Mouse (Mus musculus): ENCODE data around the gene Mcu. TPM values are rescaled to one million over a fixed set of nuclear protein-coding genes. Genes with fewer than 3 reads are reported as not detected.

The Mcu gene
- polyA plus RNA-seq, 1 experiment from 2014 or later: 53.4 TPM

GRCm38 (mm10) chr10:59581826-59582543, 34.5 kb downstream of the Mcu start:
- Histone ChIP-seq H3K36me3 (0 out of 2 replicates have a peak, but pooled peaks cover 3% of the 10 kb centered on the region), H3K27ac (no peak overlapping the region), H3K4me1 (peaks cover 14% of the 10 kb centered on the region), H3K27me3 (no peaks in the 10 kb centered on the region), H3K4me3 (no peak overlapping the region), H3K9ac (no peak overlapping the region), H3K9me3 (no peaks in the 10 kb centered on the region), H3K4me2 (no peak overlapping the region)
- WGBS: 84% methylated on average over 1 of the region's 1 CpGs
- no peak for ATAC-seq (ENCODE audit: insufficient number of reproducible peaks, low FRiP score, low TSS enrichment, low read depth)

DNA sequence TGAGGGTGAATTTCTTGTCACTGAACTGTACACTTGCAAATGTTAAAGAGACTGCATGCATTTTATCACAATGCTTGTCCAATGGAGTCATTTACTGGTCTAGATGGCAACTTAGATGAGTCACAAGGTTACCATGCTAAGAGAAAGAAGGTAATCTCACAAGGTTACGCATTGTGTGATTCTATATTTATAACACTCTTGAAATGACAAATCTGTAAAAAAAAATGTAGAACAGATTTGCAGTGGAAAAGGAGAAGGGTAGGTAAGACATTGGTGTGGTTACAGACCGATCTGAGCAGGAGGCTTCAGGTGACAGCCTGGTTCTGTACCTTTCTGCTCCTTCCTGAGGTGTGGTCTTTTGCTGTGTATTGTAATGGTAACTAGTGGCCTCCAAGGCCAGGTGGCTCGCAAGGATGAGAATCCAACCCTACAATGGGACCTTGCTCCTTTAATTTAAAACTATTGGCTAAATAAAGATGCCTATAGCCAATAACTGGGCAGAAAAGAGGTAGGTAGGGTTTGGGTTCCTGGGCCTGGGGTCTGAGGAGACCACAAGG, 35.8 kb downstream of the Mcu start:
- no peak overlapping the region for H3K9ac ChIP-seq
- WGBS: 90% methylated on average over 3 of the region's 3 CpGs
- ATAC-seq (ENCODE audit: insufficient number of reproducible peaks, low FRiP score, low TSS enrichment, low read depth): no peak

DNA sequence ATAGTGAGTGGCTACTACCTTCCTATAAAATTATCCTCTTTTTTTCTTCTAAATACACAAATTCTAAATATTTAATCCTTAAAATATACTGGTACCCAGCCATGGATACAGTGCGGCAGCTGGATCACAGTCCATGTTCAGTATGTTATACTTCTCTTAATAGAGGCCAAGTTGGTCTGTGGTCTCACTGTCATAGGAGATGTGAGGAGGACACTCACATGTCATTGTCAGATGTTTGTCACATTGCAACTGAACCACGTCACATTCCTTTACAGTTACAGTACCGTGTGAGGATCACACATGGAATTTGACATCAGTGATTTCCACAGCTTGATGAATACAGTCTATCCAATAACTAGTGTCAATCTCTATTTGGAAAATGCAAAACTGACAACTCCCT, 36.8 kb downstream of the Mcu start:
- Histone ChIP-seq H3K27me3 (no peaks in the 10 kb centered on the region), H3K27ac (no peak overlapping the region), H3K9me3 (no peaks in the 10 kb centered on the region), H3K36me3 (0 out of 2 replicates have a peak, but pooled peaks cover 3% of the 10 kb centered on the region), H3K4me1 (peaks cover 22% of the 10 kb centered on the region), H3K9ac (no peak overlapping the region), H3K4me2 (no peak overlapping the region), H3K4me3 (no peak overlapping the region)
- ATAC-seq (ENCODE audit: insufficient number of reproducible peaks, low FRiP score, low TSS enrichment, low read depth): no peak
- WGBS: 73% methylated on average over 3 of the region's 3 CpGs

More for the DNA sequence above, 35.8 kb downstream of the Mcu start:
- Histone ChIP-seq H3K4me2 (no peak overlapping the region), H3K27ac (no peak overlapping the region), H3K4me1 (peaks cover 22% of the 10 kb centered on the region), H3K4me3 (no peak overlapping the region), H3K27me3 (no peaks in the 10 kb centered on the region), H3K9me3 (no peaks in the 10 kb centered on the region), H3K36me3 (0 out of 2 replicates have a peak, but pooled peaks cover 3% of the 10 kb centered on the region)

GRCm38 (mm10) chr10:59577871-59578801, 38.4 kb downstream of the Mcu start:
- Histone ChIP-seq H3K27me3 (no peaks in the 10 kb centered on the region), H3K9ac (no peak overlapping the region), H3K9me3 (peaks cover 2% of the 10 kb centered on the region; the same call in 1 of the 2 replicates), H3K27ac (peak overlapping the region; percentile 78), H3K4me1 (peaks cover 22% of the 10 kb centered on the region), H3K4me2 (no peak overlapping the region), H3K4me3 (no peak overlapping the region), H3K36me3 (no peaks in the 10 kb centered on the region)
- 43% methylated on average over 12 of the region's 12 CpGs for WGBS
- ATAC-seq (ENCODE audit: insufficient number of reproducible peaks, low FRiP score, low TSS enrichment, low read depth): peak; percentile 44; the same call in 1 of the 2 replicates

DNA sequence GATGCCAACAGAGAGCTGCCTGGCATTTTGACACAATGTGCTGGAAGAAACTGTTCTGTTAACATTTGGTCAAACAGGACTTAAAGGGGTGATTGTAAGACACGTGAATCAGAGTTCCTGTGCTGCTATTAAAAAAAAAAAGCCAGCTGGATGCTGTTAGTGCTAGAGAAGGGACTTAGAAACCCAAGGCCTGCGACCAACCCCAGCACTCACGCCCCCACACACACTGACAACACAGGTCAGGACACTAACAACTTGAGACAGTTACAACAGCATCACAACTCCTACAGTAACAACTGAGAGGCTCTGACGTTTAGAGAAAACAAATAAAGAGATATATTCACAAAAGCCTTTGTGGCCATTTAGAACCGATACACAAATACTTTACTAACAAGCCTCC, 40.2 kb downstream of the Mcu start:
- peaks cover 24% of the 10 kb centered on the region for H3K4me1 ChIP-seq
- H3K4me3 ChIP-seq: no peak overlapping the region
- peaks cover 5% of the 10 kb centered on the region; the same call in 1 of the 2 replicates for H3K9me3 ChIP-seq
- no peaks in the 10 kb centered on the region for H3K36me3 ChIP-seq
- H3K27ac ChIP-seq: no peak overlapping the region; the same call in 1 of the 2 replicates
- H3K4me2 ChIP-seq: no peak overlapping the region
- no peaks in the 10 kb centered on the region for H3K27me3 ChIP-seq
- WGBS: 33% methylated on average over 5 of the region's 5 CpGs
- ATAC-seq (ENCODE audit: insufficient number of reproducible peaks, low FRiP score, low TSS enrichment, low read depth): no peak
- no peak overlapping the region for H3K9ac ChIP-seq

DNA sequence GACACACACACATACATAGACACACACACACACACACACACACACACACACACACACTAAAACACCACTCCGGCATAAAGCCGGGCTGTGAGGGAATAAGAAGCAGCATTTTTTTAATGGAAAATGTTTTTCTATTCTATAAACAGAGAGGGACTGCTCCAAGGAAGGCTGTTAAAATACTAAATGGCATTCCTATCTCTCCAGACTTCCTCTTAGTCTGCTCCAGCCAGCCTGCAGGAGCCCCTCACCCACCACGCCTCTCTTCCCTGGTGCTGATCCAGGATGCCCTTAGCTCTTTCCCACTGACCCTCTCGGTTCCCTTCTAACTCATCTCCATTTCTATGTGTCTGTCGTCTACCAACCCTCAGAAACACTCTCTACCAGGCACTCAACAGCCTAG, 44.5 kb downstream of the Mcu start:
- H3K36me3 ChIP-seq: no peaks in the 10 kb centered on the region
- H3K27ac ChIP-seq: no peak overlapping the region
- H3K4me3 ChIP-seq: no peak overlapping the region
- H3K4me1 ChIP-seq: peaks cover 25% of the 10 kb centered on the region
- WGBS: 71% methylated on average over 5 of the region's 5 CpGs
- H3K27me3 ChIP-seq: no peaks in the 10 kb centered on the region
- H3K9me3 ChIP-seq: peaks cover 5% of the 10 kb centered on the region; the same call in 1 of the 2 replicates
- no peak overlapping the region for H3K9ac ChIP-seq
- H3K4me2 ChIP-seq: no peak overlapping the region
- no peak for ATAC-seq (ENCODE audit: insufficient number of reproducible peaks, low FRiP score, low TSS enrichment, low read depth)

DNA sequence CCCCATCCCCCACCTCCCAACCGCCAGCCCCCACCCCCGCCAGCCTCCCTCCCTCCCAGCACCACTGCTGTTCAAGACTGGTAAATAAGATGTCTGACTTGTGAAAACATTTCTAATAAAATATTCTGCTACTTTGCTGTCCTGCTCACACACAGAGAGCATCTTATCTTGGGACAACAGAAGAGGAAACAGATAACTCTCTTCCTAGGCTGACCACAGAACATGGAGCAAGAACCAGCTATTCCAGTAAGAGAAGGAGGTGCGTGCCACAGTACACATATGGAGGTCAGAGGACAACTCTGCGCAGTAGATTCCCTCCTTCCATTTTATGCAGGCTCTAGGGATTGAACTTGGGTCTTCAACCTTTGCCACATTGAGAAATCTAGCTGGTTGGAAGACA, 45.2 kb downstream of the Mcu start:
- Histone ChIP-seq H3K9ac (no peak overlapping the region), H3K9me3 (peaks cover 5% of the 10 kb centered on the region; the same call in 1 of the 2 replicates), H3K4me3 (no peak overlapping the region), H3K4me2 (no peak overlapping the region), H3K27me3 (no peaks in the 10 kb centered on the region), H3K27ac (peak overlapping the region; percentile 4; the same call in 1 of the 2 replicates), H3K4me1 (peaks cover 22% of the 10 kb centered on the region), H3K36me3 (no peaks in the 10 kb centered on the region)
- 77% methylated on average over 4 of the region's 4 CpGs for WGBS
- no peak for ATAC-seq (ENCODE audit: insufficient number of reproducible peaks, low FRiP score, low TSS enrichment, low read depth)

GRCm38 (mm10) chr10:59570780-59571179, 45.7 kb downstream of the Mcu start:
- Histone ChIP-seq H3K27me3 (no peaks in the 10 kb centered on the region), H3K9me3 (peaks cover 5% of the 10 kb centered on the region; the same call in 1 of the 2 replicates), H3K4me1 (peaks cover 25% of the 10 kb centered on the region), H3K9ac (no peak overlapping the region), H3K27ac (no peak overlapping the region), H3K4me2 (no peak overlapping the region), H3K36me3 (no peaks in the 10 kb centered on the region), H3K4me3 (no peak overlapping the region)
- ATAC-seq (ENCODE audit: insufficient number of reproducible peaks, low FRiP score, low TSS enrichment, low read depth): no peak
- WGBS: 49% methylated on average over 2 of the region's 2 CpGs

DNA sequence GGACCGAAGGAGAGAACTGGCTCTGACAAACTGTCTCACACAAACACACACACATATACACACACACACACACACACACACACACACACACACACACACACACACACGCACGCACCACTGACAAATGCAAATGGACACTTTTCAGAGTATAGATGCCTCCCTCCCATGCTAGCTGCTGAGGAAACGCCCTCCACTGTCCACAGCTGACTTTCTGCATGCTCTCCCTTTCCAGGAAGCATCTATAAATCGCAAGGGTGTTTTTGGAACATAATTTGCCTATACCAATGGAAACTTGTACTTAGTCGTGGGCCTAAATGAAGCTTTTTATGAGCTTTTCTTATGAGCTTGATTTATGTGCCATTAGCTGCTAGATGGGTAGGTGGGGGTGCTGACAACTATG, 46.1 kb downstream of the Mcu start:
- H3K4me3 ChIP-seq: no peak overlapping the region
- H3K27ac ChIP-seq: no peak overlapping the region
- peaks cover 29% of the 10 kb centered on the region for H3K4me1 ChIP-seq
- H3K9ac ChIP-seq: no peak overlapping the region
- ATAC-seq (ENCODE audit: insufficient number of reproducible peaks, low FRiP score, low TSS enrichment, low read depth): no peak
- 54% methylated on average over 6 of the region's 6 CpGs for whole genome bisulfite sequencing
- peaks cover 5% of the 10 kb centered on the region; the same call in 1 of the 2 replicates for H3K9me3 ChIP-seq
- H3K36me3 ChIP-seq: no peaks in the 10 kb centered on the region
- H3K27me3 ChIP-seq: no peaks in the 10 kb centered on the region
- H3K4me2 ChIP-seq: no peak overlapping the region

DNA sequence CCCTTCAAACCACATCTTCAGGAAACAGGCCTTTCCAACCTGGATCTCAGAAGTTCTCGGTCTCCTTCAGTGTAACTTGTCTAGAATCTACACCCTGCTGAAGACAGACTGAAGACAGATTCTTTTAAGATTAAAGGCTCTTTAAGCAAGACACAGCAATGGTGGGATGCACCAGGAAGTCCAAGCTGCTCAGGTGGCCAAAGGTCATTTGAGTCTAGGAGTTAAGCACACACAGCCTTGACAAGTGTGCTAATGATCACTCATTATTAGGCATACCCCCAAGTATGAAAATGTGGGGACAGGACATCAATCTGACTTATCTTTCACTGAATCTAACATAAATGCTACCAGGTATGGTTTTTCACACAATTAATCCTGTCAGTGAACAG, 47.0 kb downstream of the Mcu start:
- WGBS: 86% methylated on average over 1 of the region's 1 CpGs
- peaks cover 5% of the 10 kb centered on the region; the same call in 1 of the 2 replicates for H3K9me3 ChIP-seq
- H3K4me3 ChIP-seq: no peak overlapping the region
- peaks cover 37% of the 10 kb centered on the region for H3K4me1 ChIP-seq
- no peaks in the 10 kb centered on the region for H3K27me3 ChIP-seq
- H3K36me3 ChIP-seq: no peaks in the 10 kb centered on the region
- ATAC-seq (ENCODE audit: insufficient number of reproducible peaks, low FRiP score, low TSS enrichment, low read depth): no peak
- no peak overlapping the region for H3K9ac ChIP-seq
- H3K4me2 ChIP-seq: no peak overlapping the region
- H3K27ac ChIP-seq: no peak overlapping the region

- no peaks in the 10 kb centered on the region for H3K36me3 ChIP-seq
- peaks cover 40% of the 10 kb centered on the region for H3K4me1 ChIP-seq
- no peak for ATAC-seq (ENCODE audit: insufficient number of reproducible peaks, low FRiP score, low TSS enrichment, low read depth)
- no peak overlapping the region for H3K27ac ChIP-seq
- H3K9ac ChIP-seq: no peak overlapping the region
- peaks cover 5% of the 10 kb centered on the region; the same call in 1 of the 2 replicates for H3K9me3 ChIP-seq
- 72% methylated on average over 10 of the region's 10 CpGs for WGBS
- no peak overlapping the region for H3K4me3 ChIP-seq
- no peak overlapping the region for H3K4me2 ChIP-seq
- H3K27me3 ChIP-seq: no peaks in the 10 kb centered on the region
Measured at GRCm38 (mm10) chr10:59568665-59569480, 47.6 kb downstream of the Mcu start.
